Mouse (Mus musculus) embryonic fibroblast, embryonic 13.5 days (primary cell): ENCODE measurements at regions not wholly inside any gene's neighbourhood (a gene's known extent, or its start where the extent isn't known, plus 50 kb on each side); places are given as distances from the start of the nearest gene placed in this dataset.

Source experiments
- CTCF ChIP-seq: IDR thresholded peaks from 2 replicates; pipeline ENCODE4 v1.5.1; 2011; ENCODE audit warnings: mild to moderate bottlenecking, control low read depth, low read length, moderate library complexity, borderline replicate concordance; ENCODE audit not compliant: insufficient read depth
- POLR2A ChIP-seq: IDR thresholded peaks from 2 replicates; pipeline ENCODE4 v1.6.1; 2011; ENCODE audit warnings: low read depth, mild to moderate bottlenecking, control low read depth, low read length, moderate library complexity

DNA sequence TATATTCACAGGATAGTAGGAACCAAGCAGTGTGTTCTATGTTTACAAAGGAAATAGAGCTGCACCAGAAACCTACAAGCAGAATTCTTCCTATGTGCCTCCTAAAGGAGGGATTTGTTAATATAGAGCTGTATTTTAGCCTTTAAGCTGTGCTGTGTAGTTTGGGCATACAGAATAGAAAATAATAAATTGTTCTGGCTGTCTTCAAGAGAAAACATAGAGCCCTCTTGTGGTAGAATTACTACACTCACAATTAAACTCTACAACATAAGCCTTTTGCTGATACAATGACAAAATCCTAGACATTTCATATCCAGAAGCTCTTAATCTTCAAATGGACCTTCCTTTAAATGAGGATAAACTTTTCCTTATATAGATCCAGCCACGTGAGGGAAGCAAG lies 452.9 kb upstream of the 2610301B20Rik start:
- TF ChIP-seq POLR2A (no peak), CTCF (no peak)
